Mouse (Mus musculus) limb, embryonic 11.5 days (tissue): ENCODE measurements at regions not wholly inside any gene's neighbourhood (a gene's known extent, or its start where the extent isn't known, plus 50 kb on each side); places are given as distances from the start of the nearest gene placed in this dataset.

Source experiments
- ATAC-seq: fragments of 200-750 bp; cut with Nextera tagmentation; 2 replicates; pipeline ENCODE4 v1.8.0; 2017; ENCODE audit warnings: low read depth; ENCODE audit not compliant: insufficient number of reproducible peaks, low FRiP score, low TSS enrichment
- DNase-seq: peaks from one replicate; pipeline ENCODE4 v3.0.0-alpha.2; 2015; ENCODE audit warnings: low spot score
- H3K27ac ChIP-seq: fragments of 300-500 bp; sonication (generic); replicated peaks from 2 replicates; pipeline ENCODE4 v1.5.1; 2014; ENCODE audit warnings: low read depth, mild to moderate bottlenecking, low read length
- H3K27me3 ChIP-seq: fragments of 300-500 bp; sonication (generic); 2 replicates; pipeline ENCODE4 v1.6.1; 2014; ENCODE audit warnings: mild to moderate bottlenecking, low read length, mixed read lengths; ENCODE audit not compliant: control insufficient read depth, insufficient read depth
- H3K36me3 ChIP-seq: fragments of 300-500 bp; sonication (generic); 2 replicates; pipeline ENCODE4 v1.6.1; 2014; ENCODE audit warnings: mild to moderate bottlenecking, low read length, moderate library complexity, mixed read lengths; ENCODE audit not compliant: control insufficient read depth, insufficient read depth
- H3K4me1 ChIP-seq: fragments of 300-500 bp; sonication (generic); 2 replicates; pipeline ENCODE4 v1.6.1; 2014; ENCODE audit warnings: low read length, mixed read lengths; ENCODE audit not compliant: control insufficient read depth, insufficient read depth
- H3K4me2 ChIP-seq: fragments of 300-500 bp; sonication (generic); 2 replicates; pipeline ENCODE4 v1.6.1; 2014; ENCODE audit warnings: low read depth, mild to moderate bottlenecking, moderate library complexity; ENCODE audit not compliant: severe bottlenecking
- H3K4me3 ChIP-seq: fragments of 300-500 bp; sonication (generic); 2 replicates; pipeline ENCODE4 v1.5.1; 2014; ENCODE audit warnings: low read depth, low read length
- H3K9ac ChIP-seq: fragments of 300-500 bp; sonication (generic); 2 replicates; pipeline ENCODE4 v1.6.1; 2014; ENCODE audit warnings: mild to moderate bottlenecking, low read length
- H3K9me3 ChIP-seq: fragments of 300-500 bp; sonication (generic); 2 replicates; pipeline ENCODE4 v1.6.1; 2016; ENCODE audit warnings: low read length; ENCODE audit not compliant: control insufficient read depth
- WGBS: fragments of 180-500 bp; shearing (Covaris S2); extraction: QIAGEN DNeasy Blood & Tissue Kit; methylation state at CpG from one replicate; pipeline ENCODE4 v1.1.7; 2014; 5-methylcytosine and 5-hydroxymethylcytosine counted together

DNA sequence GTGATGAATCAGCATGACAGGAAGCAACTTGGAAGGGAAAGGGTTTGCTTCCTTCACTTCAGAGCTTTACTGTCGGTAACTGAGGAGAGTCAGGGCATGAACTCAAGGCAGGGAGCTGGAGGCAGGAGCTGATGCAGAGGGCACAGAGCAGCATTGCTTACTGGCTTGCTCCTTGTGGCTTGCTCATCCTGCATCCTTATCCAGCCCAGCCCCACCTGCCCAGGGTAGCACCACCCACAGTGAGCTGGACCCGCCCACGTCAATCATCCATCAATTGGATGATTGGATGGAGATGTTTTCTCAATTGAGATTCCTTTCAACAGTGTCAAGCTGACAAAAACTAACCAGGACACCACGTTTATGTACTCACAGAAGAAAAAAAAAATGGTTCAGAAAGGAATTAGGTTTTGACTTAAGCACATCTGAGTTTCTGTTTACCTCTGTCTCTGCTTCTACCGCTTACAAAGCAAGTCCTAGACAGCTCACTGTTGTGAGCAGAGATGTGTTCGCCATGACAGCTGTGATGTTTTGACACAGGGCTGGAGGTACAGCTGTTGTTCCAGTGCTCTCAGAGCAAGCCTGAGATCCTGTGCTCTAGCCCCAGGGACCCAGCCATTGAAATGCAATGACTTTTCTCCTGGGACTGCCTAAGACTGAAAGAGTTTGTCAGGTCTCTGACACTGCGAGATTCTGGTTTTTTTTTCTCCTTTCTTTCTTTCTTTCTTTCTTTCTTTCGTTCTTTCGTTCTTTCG is 186.6 kb upstream of the Hes1 start:
- no peak overlapping the region for H3K4me2 ChIP-seq
- H3K9ac ChIP-seq: no peak overlapping the region
- no peak overlapping the region for H3K4me3 ChIP-seq
- ATAC-seq (no peak), DNase-seq (no peak)
- H3K27me3 ChIP-seq: no peaks in the 10 kb centered on the region
- H3K4me1 ChIP-seq: peaks cover 12% of the 10 kb centered on the region
- H3K9me3 ChIP-seq: no peaks in the 10 kb centered on the region
- H3K27ac ChIP-seq: no peak overlapping the region
- 36% methylated on average over 10 of the region's 10 CpGs for WGBS
- H3K36me3 ChIP-seq: no peaks in the 10 kb centered on the region

DNA sequence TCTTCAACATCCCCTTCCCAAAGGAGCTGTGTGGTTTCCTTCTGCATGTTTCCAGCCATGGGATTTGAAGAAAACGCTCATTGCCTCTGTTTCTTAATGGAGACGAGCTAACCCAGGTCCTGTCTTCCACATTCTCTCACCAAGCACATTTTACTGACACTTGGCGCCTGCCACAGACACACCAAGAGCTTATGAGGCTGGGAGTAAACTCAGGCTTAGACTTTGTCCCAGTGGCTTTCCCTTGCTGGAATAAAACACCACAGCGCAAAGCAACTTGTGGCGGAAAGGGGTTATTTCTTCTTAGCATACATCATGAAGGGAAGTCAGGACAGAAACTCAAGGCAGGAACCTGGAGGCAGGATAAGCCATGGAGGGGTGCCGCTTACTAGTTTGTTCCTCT is 184.5 kb upstream of the Hes1 start:
- Histone ChIP-seq H3K4me2 (no peak overlapping the region), H3K4me3 (no peak overlapping the region), H3K27ac (no peak overlapping the region), H3K36me3 (no peaks in the 10 kb centered on the region), H3K9ac (no peak overlapping the region), H3K4me1 (peaks cover 27% of the 10 kb centered on the region), H3K27me3 (no peaks in the 10 kb centered on the region), H3K9me3 (no peaks in the 10 kb centered on the region)
- no peak for DNase-seq
- no peak for ATAC-seq
- 75% methylated on average over 6 of the region's 6 CpGs for WGBS

DNA sequence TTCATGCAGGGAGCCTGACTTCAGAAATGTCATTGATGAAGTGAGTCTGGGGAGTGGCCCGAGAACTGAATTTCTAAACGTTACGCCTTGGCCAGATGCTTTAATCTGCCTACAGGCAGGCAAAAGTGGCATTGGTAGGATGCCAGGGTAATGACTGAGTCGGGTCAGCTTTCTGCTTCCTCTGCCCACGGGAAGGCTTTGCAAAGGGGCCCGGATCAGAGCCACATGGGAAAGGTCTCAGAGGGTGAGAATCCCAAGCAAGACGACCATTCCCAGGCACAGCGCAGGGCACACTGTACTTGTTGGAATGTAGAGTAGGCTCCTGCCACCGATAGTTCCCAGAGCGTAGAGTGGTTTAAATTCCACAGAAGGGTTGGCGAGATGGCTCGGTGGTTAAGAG is 182.7 kb upstream of the Hes1 start:
- Histone ChIP-seq H3K27ac (no peak overlapping the region), H3K36me3 (no peaks in the 10 kb centered on the region), H3K9me3 (no peaks in the 10 kb centered on the region), H3K27me3 (no peaks in the 10 kb centered on the region), H3K9ac (no peak overlapping the region), H3K4me3 (no peak overlapping the region), H3K4me2 (no peak overlapping the region), H3K4me1 (peaks cover 27% of the 10 kb centered on the region)
- no peak for ATAC-seq
- DNase-seq: no peak
- 45% methylated on average over 12 of the region's 12 CpGs for WGBS

DNA sequence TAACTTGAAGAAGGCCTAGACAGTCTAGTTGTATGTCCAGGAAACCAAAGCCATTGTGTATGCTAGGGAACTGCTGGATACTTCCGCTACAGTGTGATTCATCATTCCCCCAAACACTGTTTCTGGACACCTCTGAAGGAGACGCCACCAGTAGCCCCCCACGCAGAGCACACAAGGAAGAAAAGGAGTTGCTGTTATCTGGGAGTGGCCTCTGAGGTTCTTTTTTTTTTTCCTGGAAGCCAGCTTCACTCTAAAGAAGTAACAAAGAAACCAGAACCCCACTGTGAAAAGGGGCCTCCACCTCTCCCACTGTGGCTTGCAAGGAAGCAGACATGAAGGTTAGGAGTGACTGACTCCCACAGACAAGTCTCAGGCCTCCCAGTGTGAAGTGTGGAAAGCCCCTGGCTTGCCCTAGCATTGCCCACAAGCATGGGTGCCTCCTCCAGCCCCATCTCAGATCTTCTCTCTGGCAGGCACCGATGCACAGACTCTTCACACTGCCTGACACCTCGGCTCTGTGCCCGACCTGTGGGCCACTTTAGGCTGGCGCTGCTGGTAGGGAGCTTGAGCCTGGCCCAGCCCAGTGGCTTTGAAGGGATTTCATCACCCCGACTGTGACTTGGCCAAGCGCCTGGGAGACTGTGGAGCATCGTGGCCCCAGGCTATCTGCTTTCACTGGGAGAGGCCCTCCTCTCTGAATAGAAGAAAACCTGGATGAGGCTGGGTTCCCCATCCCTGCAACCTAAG is 181.8 kb upstream of the Hes1 start:
- Histone ChIP-seq H3K27ac (no peak overlapping the region), H3K4me3 (no peak overlapping the region), H3K9ac (peak overlapping the region; percentile 36; the same call in 1 of the 2 replicates), H3K4me1 (peaks cover 23% of the 10 kb centered on the region), H3K27me3 (no peaks in the 10 kb centered on the region), H3K9me3 (no peaks in the 10 kb centered on the region), H3K36me3 (no peaks in the 10 kb centered on the region), H3K4me2 (no peak overlapping the region)
- ATAC-seq (no peak), DNase-seq (peak; percentile 57)
- 12% methylated on average over 10 of the region's 10 CpGs for WGBS

DNA sequence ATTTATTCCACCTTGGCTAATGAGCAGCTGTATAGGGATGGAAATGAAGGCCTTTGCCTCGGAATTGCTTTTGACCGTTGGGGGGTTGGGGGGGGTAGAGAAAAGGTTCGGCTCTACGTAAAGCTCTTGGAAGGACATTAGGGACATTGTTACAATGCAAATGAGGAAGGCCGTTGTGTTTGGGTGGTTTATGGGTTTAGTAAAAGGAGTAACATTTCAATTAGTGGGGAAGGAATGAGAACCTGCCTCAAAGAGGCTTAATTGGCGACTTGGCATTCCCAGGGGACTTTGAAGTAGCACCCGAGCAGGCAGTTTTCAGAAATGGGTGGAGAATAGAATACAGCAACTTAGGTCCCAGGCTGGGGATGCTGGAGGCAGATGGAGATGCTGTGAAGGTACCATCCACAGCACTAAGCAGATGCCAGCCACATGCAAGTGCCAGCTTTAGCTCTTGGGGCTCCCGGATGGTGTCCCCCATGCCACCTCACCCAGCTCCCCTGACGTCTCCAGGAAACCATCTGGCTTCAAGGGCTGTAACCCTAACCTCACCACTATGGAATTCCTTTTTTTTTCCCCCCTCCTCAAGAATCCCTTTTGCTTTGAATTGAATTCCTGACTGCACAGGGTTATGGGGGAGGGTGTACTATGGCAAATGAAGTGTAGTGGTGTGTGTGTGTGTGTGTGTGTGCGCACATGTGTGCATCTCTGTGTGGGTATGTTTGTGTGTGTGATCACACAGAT is 180.8 kb upstream of the Hes1 start:
- Histone ChIP-seq H3K4me2 (peak overlapping the region; percentile 10; the same call in 1 of the 2 replicates), H3K36me3 (no peaks in the 10 kb centered on the region), H3K27ac (no peak overlapping the region), H3K27me3 (no peaks in the 10 kb centered on the region), H3K9ac (no peak overlapping the region), H3K4me1 (peaks cover 20% of the 10 kb centered on the region), H3K4me3 (no peak overlapping the region), H3K9me3 (no peaks in the 10 kb centered on the region)
- ATAC-seq: peak; percentile 63; the same call in 1 of the 2 replicates
- 9% methylated on average over 10 of the region's 10 CpGs for WGBS
- peak; percentile 53 for DNase-seq

DNA sequence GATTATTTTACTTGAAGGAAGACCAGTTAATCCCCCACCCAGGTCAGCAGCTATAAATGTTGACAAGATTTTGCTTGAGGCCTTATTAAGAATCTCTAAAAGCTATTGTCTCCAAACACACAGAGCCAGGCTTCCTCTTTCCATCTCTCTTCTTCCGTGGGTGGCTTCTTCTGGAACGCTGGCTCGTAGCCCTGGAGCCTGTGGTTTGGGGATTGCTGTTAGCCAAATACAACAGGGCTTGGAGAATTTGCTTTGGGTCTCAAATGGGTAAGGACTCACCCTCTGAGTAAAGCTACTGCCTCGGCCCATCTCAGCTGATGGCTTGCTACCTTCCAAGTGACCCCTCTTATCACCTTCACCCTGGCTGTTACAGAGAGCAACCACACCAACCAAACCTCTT is 179.3 kb upstream of the Hes1 start:
- Histone ChIP-seq H3K4me1 (peaks cover 26% of the 10 kb centered on the region), H3K27me3 (no peaks in the 10 kb centered on the region), H3K9me3 (no peaks in the 10 kb centered on the region), H3K36me3 (no peaks in the 10 kb centered on the region), H3K4me3 (no peak overlapping the region), H3K27ac (no peak overlapping the region), H3K4me2 (no peak overlapping the region), H3K9ac (no peak overlapping the region)
- ATAC-seq (no peak), DNase-seq (no peak)
- WGBS: 88% methylated on average over 4 of the region's 4 CpGs

DNA sequence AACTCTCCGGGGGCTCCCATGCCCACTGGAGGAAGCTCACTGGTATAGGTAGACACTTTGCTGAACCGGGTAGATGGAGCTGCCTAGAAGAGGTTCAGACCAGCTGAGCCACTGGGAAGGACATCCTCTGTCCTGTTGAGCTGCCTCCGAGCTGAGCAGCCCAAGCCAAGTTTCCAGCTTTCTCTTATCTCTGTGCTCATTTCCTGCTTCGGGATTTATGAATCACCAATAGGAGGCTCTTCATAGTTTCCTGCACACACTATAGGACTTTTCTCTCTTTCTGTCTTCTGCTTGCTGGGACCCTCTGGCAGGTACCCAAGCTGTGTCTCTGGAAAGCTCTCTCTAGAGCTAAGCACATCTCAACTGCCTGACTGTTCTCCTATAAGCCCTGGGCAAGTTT is 177.4 kb upstream of the Hes1 start:
- Histone ChIP-seq H3K4me3 (no peak overlapping the region), H3K27ac (no peak overlapping the region), H3K4me2 (no peak overlapping the region), H3K9ac (no peak overlapping the region), H3K36me3 (no peaks in the 10 kb centered on the region), H3K27me3 (no peaks in the 10 kb centered on the region), H3K9me3 (no peaks in the 10 kb centered on the region), H3K4me1 (peaks cover 34% of the 10 kb centered on the region)
- WGBS: 83% methylated on average over 4 of the region's 4 CpGs
- DNase-seq (no peak), ATAC-seq (no peak)

DNA sequence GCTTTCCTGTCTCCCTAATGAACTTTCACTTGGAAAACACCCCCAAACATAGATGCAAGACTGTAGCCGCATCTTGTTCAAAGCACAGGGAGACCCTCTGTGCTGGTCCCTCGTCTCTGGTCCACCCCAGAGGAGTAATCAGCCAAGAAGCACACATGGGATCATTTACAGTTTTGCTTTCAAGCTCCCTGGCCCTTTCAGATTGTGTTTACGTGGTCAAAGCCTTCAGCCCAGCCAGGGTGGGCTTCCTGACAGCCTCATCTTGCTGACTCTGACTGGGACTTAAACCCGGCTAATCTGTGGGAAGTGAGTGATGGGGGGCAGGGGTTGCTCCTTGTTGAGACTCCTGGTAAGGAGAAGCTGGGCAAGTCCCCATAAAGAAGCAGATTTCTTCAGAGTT is 174.8 kb upstream of the Hes1 start:
- Histone ChIP-seq H3K9ac (no peak overlapping the region), H3K27ac (peak overlapping the region; percentile 77), H3K4me3 (no peak overlapping the region), H3K9me3 (no peaks in the 10 kb centered on the region), H3K27me3 (no peaks in the 10 kb centered on the region), H3K4me1 (peaks cover 38% of the 10 kb centered on the region), H3K36me3 (no peaks in the 10 kb centered on the region), H3K4me2 (no peak overlapping the region)
- DNase-seq: peak; percentile 49
- WGBS: 17% methylated on average over 4 of the region's 4 CpGs
- ATAC-seq: no peak
